31 mouse cellular contexts compared by ENCODE assay signal in genomic region chr2:137635019-137635621, GRCm38 (mm10).
DNase-seq lines count a peak whose midpoint lies in the region; ATAC-seq and TF ChIP-seq lines count a peak whose summit lies in the region.
"Had no signal": no experiment of that assay in that cellular context is flagged by ENCODE, and none has a peak within 500 bp of the region (broad histone marks: within the 10 kb centered on the region; RNA-seq: fewer than 3 reads in every experiment).

No protein-coding gene starts in this region.

- H3K9me3 ChIP-seq in heart, embryonic 15.5 days (replicated peaks): no peaks in the 10 kb centered on the region
- H3K9me3 ChIP-seq in kidney, embryonic 15.5 days (replicated peaks): no peaks in the 10 kb centered on the region
- no peaks in the 10 kb centered on the region for H3K9me3 ChIP-seq in lung, embryonic 14.5 days (ENCODE audit: low read depth, low read length)
- H3K9me3 ChIP-seq in midbrain, embryonic 16.5 days (replicated peaks; ENCODE audit: control insufficient read depth, low read length, poor library complexity, severe bottlenecking): no peaks in the 10 kb centered on the region
- H3K9me3 ChIP-seq: embryonic facial prominence, embryonic 13.5 days; heart, embryonic 10.5 days; hindbrain, embryonic 10.5 days; hindbrain, embryonic 15.5 days; neural tube, embryonic 12.5 days had no signal

- no peak for ATAC-seq in heart, embryonic 15.5 days (replicated peaks; ENCODE audit: insufficient number of reproducible peaks, insufficient read depth, low FRiP score, low read depth)
- peak; percentile 80 for ATAC-seq in kidney, embryonic 15.5 days (replicated peaks; ENCODE audit: low FRiP score)
- ATAC-seq in lung, embryonic 14.5 days (ENCODE audit: insufficient read depth): peak; percentile 95
- no peak for ATAC-seq in midbrain, embryonic 16.5 days
- ATAC-seq: activated CD4-positive, CD25-positive, alpha-beta regulatory T cell, adult 4 months; forebrain, postnatal 0 days; inflammation-experienced regulatory T-cells, adult 6 months had no signal

- DNase-seq in heart, adult 8-10 months (ENCODE audit: low spot score): no peak
- no peak for DNase-seq in kidney, postnatal 36 days
- peak; percentile 89 for DNase-seq in lung, embryonic 14.5 days
- no peak for DNase-seq in lung, postnatal 14 days
- DNase-seq: adrenal gland, adult 2 months; adrenal gland, postnatal 36 days; cerebellum, adult 18-20 months; cerebellum, postnatal 10 days; forebrain, postnatal 0 days; gastrocnemius, postnatal 10 days; heart, postnatal 14 days; liver; right cerebral cortex, adult 18-20 months; spleen, adult 18-20 months; thymus, postnatal 14 days had no signal

- no peak overlapping the region for H3K4me3 ChIP-seq in heart, embryonic 15.5 days
- H3K4me3 ChIP-seq in kidney, embryonic 15.5 days (replicated peaks): no peak overlapping the region
- no peak overlapping the region for H3K4me3 ChIP-seq in lung, embryonic 14.5 days (ENCODE audit: low read depth, low read length)
- no peak overlapping the region for H3K4me3 ChIP-seq in embryonic fibroblast, embryonic 13.5 days (ENCODE audit: insufficient read depth, low read length)
- H3K4me3 ChIP-seq in midbrain, embryonic 16.5 days (ENCODE audit: low read depth, low read length): no peak overlapping the region
- H3K4me3 ChIP-seq: embryonic facial prominence, embryonic 13.5 days; erythroblast, embryonic 14.5 days; heart, embryonic 10.5 days; hindbrain, embryonic 10.5 days; hindbrain, embryonic 15.5 days; myocyte; neural tube, embryonic 12.5 days had no signal

- TF ChIP-seq POLR2A in embryonic fibroblast, embryonic 13.5 days (IDR thresholded peaks at IDR 0.05; ENCODE audit: low read depth, low read length): no peak

- no peak for TF ChIP-seq CTCF in lung, embryonic 14.5 days (IDR thresholded peaks at IDR 0.05; ENCODE audit: low read depth)
- no peak for TF ChIP-seq CTCF in embryonic fibroblast, embryonic 13.5 days (IDR thresholded peaks at IDR 0.05; ENCODE audit: borderline replicate concordance, insufficient read depth, low read length)

- WGBS in heart, embryonic 15.5 days: 43% methylated on average over 4 of the region's 4 CpGs
- WGBS in kidney, embryonic 15.5 days: 52% methylated on average over 4 of the region's 4 CpGs
- WGBS in lung, embryonic 14.5 days: 31% methylated on average over 4 of the region's 4 CpGs
- WGBS in midbrain, embryonic 16.5 days: 82% methylated on average over 4 of the region's 4 CpGs

- H3K4me2 ChIP-seq in heart, embryonic 15.5 days: no peak overlapping the region
- H3K4me2 ChIP-seq in kidney, embryonic 15.5 days: no peak overlapping the region
- no peak overlapping the region for H3K4me2 ChIP-seq in lung, embryonic 14.5 days
- no peak overlapping the region for H3K4me2 ChIP-seq in midbrain, embryonic 16.5 days (ENCODE audit: low read length)
- H3K4me2 ChIP-seq: embryonic facial prominence, embryonic 13.5 days; hindbrain, embryonic 15.5 days; midbrain, embryonic 11.5 days; neural tube, embryonic 12.5 days had no signal

- no peak overlapping the region for H3K9ac ChIP-seq in heart, embryonic 15.5 days
- no peak overlapping the region for H3K9ac ChIP-seq in kidney, embryonic 15.5 days
- H3K9ac ChIP-seq in lung, embryonic 14.5 days: no peak overlapping the region
- H3K9ac ChIP-seq in midbrain, embryonic 16.5 days (ENCODE audit: low read depth, low read length): no peak overlapping the region
- H3K9ac ChIP-seq: embryonic facial prominence, embryonic 13.5 days; forebrain, postnatal 0 days; hindbrain, embryonic 15.5 days; liver, embryonic 14.5 days; neural tube, embryonic 12.5 days had no signal

- H3K36me3 ChIP-seq in heart, embryonic 15.5 days: no peaks in the 10 kb centered on the region
- H3K36me3 ChIP-seq in kidney, embryonic 15.5 days: no peaks in the 10 kb centered on the region
- no peaks in the 10 kb centered on the region for H3K36me3 ChIP-seq in lung, embryonic 14.5 days (ENCODE audit: insufficient read depth)
- H3K36me3 ChIP-seq in midbrain, embryonic 16.5 days (ENCODE audit: control insufficient read depth, insufficient read depth, low read length): no peaks in the 10 kb centered on the region
- H3K36me3 ChIP-seq: embryonic facial prominence, embryonic 13.5 days; heart, embryonic 10.5 days; hindbrain, embryonic 10.5 days; hindbrain, embryonic 15.5 days; neural tube, embryonic 12.5 days had no signal

- H3K27ac ChIP-seq in heart, embryonic 15.5 days: peak overlapping the region; percentile 18; the same call in 1 of the 2 replicates
- peak overlapping the region; percentile 70 for H3K27ac ChIP-seq in kidney, embryonic 15.5 days
- peak overlapping the region; percentile 37; the same call in 1 of the 2 replicates for H3K27ac ChIP-seq in lung, embryonic 14.5 days (ENCODE audit: low read depth)
- peak overlapping the region; percentile 65; the same call in 1 of the 2 replicates for H3K27ac ChIP-seq in embryonic fibroblast, embryonic 13.5 days (ENCODE audit: insufficient read depth, low read length)
- no peak overlapping the region for H3K27ac ChIP-seq in midbrain, embryonic 16.5 days (ENCODE audit: low read length)
- H3K27ac ChIP-seq: embryonic facial prominence, embryonic 13.5 days; heart, embryonic 10.5 days; hindbrain, embryonic 10.5 days; hindbrain, embryonic 15.5 days; liver, embryonic 14.5 days; neural tube, embryonic 12.5 days had no signal

- no peaks in the 10 kb centered on the region for H3K4me1 ChIP-seq in heart, embryonic 15.5 days (replicated peaks)
- peaks cover 3% of the 10 kb centered on the region; the same call in 1 of the 2 replicates for H3K4me1 ChIP-seq in kidney, embryonic 15.5 days
- H3K4me1 ChIP-seq in lung, embryonic 14.5 days (ENCODE audit: insufficient read depth): no peaks in the 10 kb centered on the region
- no peaks in the 10 kb centered on the region; the same call in 1 of the 2 replicates for H3K4me1 ChIP-seq in embryonic fibroblast, embryonic 13.5 days (ENCODE audit: control insufficient read depth, insufficient read depth, low read length)
- H3K4me1 ChIP-seq in midbrain, embryonic 16.5 days (ENCODE audit: control insufficient read depth, insufficient read depth, low read length): no peaks in the 10 kb centered on the region
- H3K4me1 ChIP-seq: heart, embryonic 10.5 days; hindbrain, embryonic 10.5 days; hindbrain, embryonic 15.5 days; neural tube, embryonic 12.5 days had no signal

- H3K27me3 ChIP-seq in heart, embryonic 15.5 days: no peaks in the 10 kb centered on the region
- no peaks in the 10 kb centered on the region for H3K27me3 ChIP-seq in kidney, embryonic 15.5 days
- H3K27me3 ChIP-seq in lung, embryonic 14.5 days (ENCODE audit: insufficient read depth, low read length): no peaks in the 10 kb centered on the region
- H3K27me3 ChIP-seq in midbrain, embryonic 16.5 days (ENCODE audit: control insufficient read depth, insufficient read depth, low read depth, low read length): no peaks in the 10 kb centered on the region
- H3K27me3 ChIP-seq: CH12.LX; embryonic facial prominence, embryonic 13.5 days; hindbrain, embryonic 15.5 days; neural tube, embryonic 12.5 days had no signal

Comparison
In these comparisons a context has a peak if more than half of its experiments do, and no peak if none do; other contexts are left out.
1. ATAC-seq: peak in kidney, embryonic 15.5 days (single experiment) and lung, embryonic 14.5 days (single experiment); none in heart, embryonic 15.5 days (single experiment) and midbrain, embryonic 16.5 days (single experiment).